Mouse (Mus musculus) ovary, postnatal 14 days (tissue): ENCODE results near the gene Olfr790.

Source experiments
- DNase-seq: peaks from one replicate; pipeline ENCODE4 v3.0.0; 2022; ENCODE audit warnings: low spot score

The Olfr790 gene

DNA sequence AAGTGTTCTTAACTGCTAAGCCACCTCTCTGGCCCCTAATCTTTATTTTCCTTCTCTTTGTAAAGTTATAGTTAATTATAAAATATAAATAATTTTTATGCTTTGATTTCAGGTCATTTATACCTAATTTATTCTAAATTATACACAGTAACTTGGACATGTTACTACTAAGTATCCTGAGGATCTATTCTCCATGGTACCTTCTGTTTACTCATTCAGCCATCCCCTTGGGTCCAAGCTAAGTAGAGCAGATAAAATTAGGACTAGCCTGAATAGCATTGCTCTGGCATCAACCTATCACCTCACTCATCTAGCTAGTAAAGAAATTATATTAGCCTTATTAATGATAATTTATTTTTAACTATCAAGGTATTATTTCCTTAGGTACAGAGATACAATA is at the start of gene Olfr790:
Gene Olfr790 (plus strand): TSS at position 301 of the 400 bp plus-strand sequence.
- no peak for DNase-seq

DNA sequence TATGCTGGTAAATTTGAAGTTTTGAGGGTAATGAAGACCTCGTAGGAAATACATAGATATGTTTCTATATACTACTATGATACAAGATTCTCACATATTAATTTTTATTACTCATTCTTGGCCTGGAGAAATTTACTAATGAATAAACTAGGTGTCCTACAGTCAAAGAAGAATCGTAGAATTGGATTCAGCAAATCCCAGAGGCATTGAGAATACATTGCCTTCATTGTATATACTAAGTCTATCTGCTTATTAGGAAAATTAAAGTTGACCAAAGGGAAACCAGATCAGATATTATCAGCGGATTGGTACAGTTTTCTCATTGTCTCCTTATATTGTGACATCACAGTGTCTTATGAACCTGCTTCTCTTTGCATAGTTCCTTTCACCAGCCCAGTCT is 36.7 kb upstream of the Olfr790 start, which contains the start of gene Olfr787:
Gene Olfr787 (plus strand): TSS at position 301 of the 400 bp plus-strand sequence.
- no peak for DNase-seq

DNA sequence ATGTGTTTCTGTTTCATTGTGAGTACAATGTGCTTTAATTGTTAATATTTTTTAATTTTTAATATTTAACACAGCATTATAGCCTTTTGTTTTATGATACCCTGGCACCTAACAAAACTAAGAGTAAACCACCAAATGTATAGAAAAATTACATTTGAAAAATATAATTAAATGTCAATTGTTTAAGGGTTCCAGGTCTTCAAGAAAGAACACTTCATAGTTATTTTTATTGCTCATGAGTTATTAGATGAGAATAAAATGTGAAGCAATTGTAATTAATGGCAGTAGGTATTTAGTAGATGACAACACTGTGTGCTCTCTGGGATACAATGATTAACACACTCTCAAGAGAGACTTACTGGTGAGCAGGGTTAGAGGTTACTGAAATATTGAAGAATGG is 27.6 kb upstream of the Olfr790 start, which contains the start of gene Olfr788:
Gene Olfr788 (plus strand): TSS at position 301 of the 400 bp plus-strand sequence.
- DNase-seq, result no peak

DNA sequence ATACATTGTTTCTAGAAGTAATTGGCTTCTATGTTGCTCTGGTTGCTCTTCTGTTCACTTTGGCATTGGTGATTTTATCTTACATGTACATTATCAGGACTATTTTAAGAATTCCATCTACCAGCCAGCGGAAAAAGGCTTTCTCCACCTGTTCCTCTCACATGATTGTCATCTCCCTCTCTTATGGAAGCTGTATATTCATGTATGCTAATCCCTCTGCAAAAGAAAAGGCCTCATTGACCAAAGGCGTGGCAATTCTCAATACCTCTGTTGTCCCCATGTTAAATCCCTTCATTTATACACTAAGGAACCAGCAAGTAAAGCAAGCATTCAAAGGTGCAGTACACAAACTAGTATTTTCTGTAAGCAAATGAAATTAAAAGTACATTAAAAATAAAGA is 25.0 kb upstream of the Olfr790 start:
- DNase-seq, result no peak

DNA sequence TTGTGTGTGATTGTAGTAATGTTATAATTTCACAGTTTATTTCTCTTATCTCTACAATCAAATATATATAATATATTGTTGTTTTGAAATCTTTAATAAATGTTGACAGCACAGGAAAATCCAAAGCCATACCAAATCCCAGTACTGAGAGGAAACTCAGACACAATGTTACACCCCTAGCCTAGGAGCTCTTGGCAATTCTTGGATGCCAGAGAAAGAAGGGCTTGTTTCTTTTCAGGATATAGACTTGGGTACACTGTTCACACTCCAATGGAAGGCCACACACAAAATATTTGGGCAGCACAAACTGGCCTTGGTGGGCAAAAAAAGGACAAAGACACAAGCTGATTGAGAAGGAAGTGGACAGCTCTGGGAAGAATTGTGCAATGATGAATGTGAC is 24.6 kb upstream of the Olfr790 start:
- no peak for DNase-seq

DNA sequence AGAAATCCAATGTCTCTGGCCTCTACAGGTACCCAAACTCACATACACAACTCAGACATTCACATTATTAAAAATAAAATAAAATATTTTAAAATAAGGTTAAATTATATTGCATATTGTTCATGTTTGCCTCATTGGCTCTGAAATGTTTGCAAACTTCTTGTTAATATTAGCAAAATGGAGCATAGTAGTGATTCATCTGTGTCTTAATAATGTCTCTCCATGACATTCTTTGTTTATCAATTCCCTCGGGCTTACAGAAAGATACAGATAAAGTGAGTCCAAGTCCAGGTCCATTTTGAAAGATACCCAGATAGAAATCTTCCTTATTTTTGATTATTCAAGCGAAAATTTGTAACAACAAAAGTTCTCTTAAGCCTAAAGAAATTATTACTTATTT is 13.8 kb upstream of the Olfr790 start, which contains the start of gene Olfr789:
Gene Olfr789 (plus strand): TSS at position 301 of the 400 bp plus-strand sequence.
- no peak for DNase-seq

DNA sequence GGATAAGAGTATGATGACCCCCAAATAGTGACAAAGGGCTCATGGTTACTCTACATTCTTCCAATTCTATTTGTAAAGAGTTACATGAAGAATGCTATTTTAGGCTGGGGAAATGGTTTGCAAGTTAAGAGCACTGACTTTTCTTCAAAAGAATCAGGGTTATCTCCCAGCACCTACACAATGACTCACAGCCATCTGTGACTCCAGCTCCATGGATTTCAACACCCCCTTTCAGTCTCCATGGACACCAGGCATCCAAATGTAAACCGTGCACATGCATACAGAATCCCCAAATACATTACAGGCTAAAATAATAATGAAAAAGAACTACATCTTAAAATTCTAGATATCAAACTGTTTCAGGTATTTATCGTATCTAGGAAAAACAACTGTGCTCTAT is 8.2 kb upstream of the Olfr790 start:
- no peak for DNase-seq

DNA sequence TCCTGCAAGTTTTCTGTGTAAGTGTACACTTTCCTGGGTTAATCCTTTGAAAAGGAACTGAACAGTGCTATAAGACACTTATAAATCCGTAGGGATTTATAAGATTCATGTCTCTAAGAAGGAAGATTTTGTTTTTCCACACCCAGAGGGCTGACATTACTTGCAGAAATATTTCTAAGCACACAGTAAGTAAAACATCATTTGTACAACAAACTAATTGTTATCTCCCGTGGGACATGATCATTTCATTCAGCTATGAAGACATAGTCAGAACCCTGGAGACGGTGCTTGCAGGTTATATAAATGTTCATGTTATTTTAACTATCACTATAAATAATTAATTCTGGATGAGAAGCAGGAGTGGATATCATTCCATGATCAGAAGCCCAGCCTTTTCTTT is 23.2 kb downstream of the Olfr790 start, which contains the start of gene Olfr791:
Gene Olfr791 (plus strand): TSS at position 301 of the 400 bp plus-strand sequence.
- DNase-seq, result no peak

DNA sequence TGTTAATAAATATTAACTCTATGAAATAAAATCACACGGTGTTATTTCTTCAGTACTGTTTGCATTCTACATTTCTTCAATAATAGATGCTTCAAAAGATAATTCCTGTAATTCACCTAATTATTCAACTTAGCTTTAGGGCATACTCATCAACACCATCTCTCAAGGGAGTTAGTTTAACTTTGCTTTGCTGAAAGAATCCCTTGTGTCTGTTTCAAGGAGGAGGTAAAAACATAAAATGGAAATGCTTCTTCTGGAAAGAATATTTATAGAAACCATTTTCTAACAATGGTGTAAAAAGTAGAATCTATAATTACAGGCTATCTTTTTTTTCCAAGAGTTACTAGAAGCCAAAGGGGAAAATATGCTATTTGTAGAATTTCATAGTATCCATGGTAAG is 40.6 kb downstream of the Olfr790 start, which contains the start of gene Olfr792:
Gene Olfr792 (plus strand): TSS at position 301 of the 400 bp plus-strand sequence.
- DNase-seq, result no peak

DNA sequence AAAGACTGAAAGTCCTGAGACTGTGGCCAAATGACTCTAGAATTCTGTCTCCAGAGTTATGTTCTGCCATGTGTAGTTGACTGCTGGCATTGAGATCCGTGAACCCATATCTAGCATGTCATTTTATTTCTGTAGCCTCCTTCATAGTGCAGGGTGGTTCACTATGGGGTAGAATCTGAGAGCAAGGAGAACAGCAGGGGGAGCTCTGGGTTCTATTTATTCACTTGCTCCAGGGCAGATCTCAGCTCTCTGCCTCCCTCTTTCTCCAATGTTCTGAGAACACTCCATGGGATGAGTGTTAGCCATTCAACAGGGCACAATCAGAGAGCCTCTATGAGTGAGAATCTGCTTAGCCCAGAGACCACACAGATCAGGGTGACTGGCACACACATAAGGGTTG is 51.1 kb downstream of the Olfr790 start:
- DNase-seq, result peak; percentile 3
